Mouse (Mus musculus) liver, adult 2 months (tissue): Measurements from ENCODE around the gene Colgalt1.

Source experiments
- CTCF ChIP-seq: fragments of 200-500 bp; IDR thresholded peaks from 2 replicates; pipeline ENCODE4 v1.5.1; 2011; ENCODE audit warnings: low read depth, low read length, control low read depth
- POLR2A ChIP-seq: fragments of 200-500 bp; IDR thresholded peaks from 2 replicates; pipeline ENCODE4 v1.6.1; 2011; ENCODE audit warnings: low read length, control low read depth; ENCODE audit not compliant: insufficient read depth; ENCODE audit errors: extremely low read depth

DNA sequence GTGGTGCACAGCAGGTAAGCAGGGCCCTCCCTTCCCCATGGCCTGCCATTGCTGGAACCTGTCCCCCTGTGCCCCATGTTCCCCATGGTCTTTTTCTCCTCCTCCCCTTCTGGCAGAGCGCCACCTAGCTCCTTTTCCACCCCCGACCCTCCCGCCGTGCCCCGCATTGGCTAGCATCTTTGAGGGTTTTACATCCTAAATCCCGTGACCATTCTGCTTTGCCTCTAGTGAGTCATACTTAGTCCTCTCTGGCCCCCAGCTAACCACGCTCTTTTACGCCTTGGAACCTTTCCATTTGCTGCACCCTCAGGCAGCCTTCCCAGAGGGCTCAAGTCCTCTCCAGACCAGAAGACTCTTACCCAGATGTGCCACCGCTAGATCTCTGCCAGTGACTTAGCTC, 30.6 kb upstream of the Colgalt1 start:
- no peak for TF ChIP-seq CTCF
- no peak for TF ChIP-seq POLR2A
